Mouse (Mus musculus) stomach, postnatal 0 days (tissue): Measurements from ENCODE around the gene Grin3a. TPM values are rescaled to one million over a fixed set of nuclear protein-coding genes. Genes with fewer than 3 reads are reported as not detected.

Source experiments
- ATAC-seq: fragments of 200-750 bp; cut with Nextera tagmentation; 2 replicates; pipeline ENCODE4 v1.8.0; 2017; ENCODE audit not compliant: low FRiP score, low TSS enrichment
- DNase-seq: peaks from one replicate; pipeline ENCODE4 v3.0.0-alpha.2; 2016; ENCODE audit warnings: low spot score
- H3K27ac ChIP-seq: fragments of 300-500 bp; sonication (generic); replicated peaks from 2 replicates; pipeline ENCODE4 v1.5.1; 2014; ENCODE audit warnings: mild to moderate bottlenecking, control low read depth
- H3K27me3 ChIP-seq: fragments of 300-500 bp; sonication (generic); 2 replicates; pipeline ENCODE4 v1.6.1; 2014; ENCODE audit warnings: low read length; ENCODE audit not compliant: control insufficient read depth, insufficient read depth
- H3K36me3 ChIP-seq: fragments of 300-500 bp; sonication (generic); 2 replicates; pipeline ENCODE4 v1.6.1; 2014; ENCODE audit warnings: low read length, mixed read lengths; ENCODE audit not compliant: control insufficient read depth, insufficient read depth
- H3K4me1 ChIP-seq: fragments of 300-500 bp; sonication (generic); replicated peaks from 2 replicates; pipeline ENCODE4 v1.6.1; 2014; ENCODE audit warnings: antibody characterized with exemption; ENCODE audit not compliant: control insufficient read depth, insufficient read depth
- H3K4me2 ChIP-seq: fragments of 300-500 bp; sonication (generic); replicated peaks from 2 replicates; pipeline ENCODE4 v1.6.1; 2014; ENCODE audit warnings: low read depth, mild to moderate bottlenecking, control low read depth, moderate library complexity
- H3K4me3 ChIP-seq: fragments of 300-500 bp; sonication (generic); 2 replicates; pipeline ENCODE4 v1.5.1; 2014; ENCODE audit warnings: low read depth, low read length, control low read depth
- H3K9ac ChIP-seq: fragments of 300-500 bp; sonication (generic); 2 replicates; pipeline ENCODE4 v1.6.1; 2014; ENCODE audit warnings: mild to moderate bottlenecking, low read length, control low read depth, mixed read lengths
- H3K9me3 ChIP-seq: fragments of 300-500 bp; sonication (generic); 2 replicates; pipeline ENCODE4 v1.6.1; 2016; ENCODE audit warnings: low read length; ENCODE audit not compliant: control insufficient read depth
- CTCF ChIP-seq: IDR thresholded peaks from 2 replicates; pipeline ENCODE4 v1.5.1; 2016; ENCODE audit warnings: antibody characterized with exemption, low read depth, mild to moderate bottlenecking, moderate library complexity
- EP300 ChIP-seq: optimal IDR thresholded peaks from 2 replicates; pipeline ENCODE3; 2016; ENCODE audit warnings: antibody characterized with exemption
- WGBS: fragments of 180-500 bp; shearing (Covaris S2); extraction: QIAGEN DNeasy Blood & Tissue Kit; methylation state at CpG from one replicate; pipeline ENCODE4 v1.1.7; 2014; 5-methylcytosine and 5-hydroxymethylcytosine counted together
- polyA plus RNA-seq: library from polyadenylated mRNA; unstranded; fragments of >200 nt; fragmentation: Nextera tagmentation; extraction: Ambion mirVana; gene quantifications from 2 replicates; pipeline ENCODE4 v1.2.1, GENCODE M21; 2015

The Grin3a gene
- 0.46 and 0.65 TPM in 2 replicates for polyA plus RNA-seq

DNA sequence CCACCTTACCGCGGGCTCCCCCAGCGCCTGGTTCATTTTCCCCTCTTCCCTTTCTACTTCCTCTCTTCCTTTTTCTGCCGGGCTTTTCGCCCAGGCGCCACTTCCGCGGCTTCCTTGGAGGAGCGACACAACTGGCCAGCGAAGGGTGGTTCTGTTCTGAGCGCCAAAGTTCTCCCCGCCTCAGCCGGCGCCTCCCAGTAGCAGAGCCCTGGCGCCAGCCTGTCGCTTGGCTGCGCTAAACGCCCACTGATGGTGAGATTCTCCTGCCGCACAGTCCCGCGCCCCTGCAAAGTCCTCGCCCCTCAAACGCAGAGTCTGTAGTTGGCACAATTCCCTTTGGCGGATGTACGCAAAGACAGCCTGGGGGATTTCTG is at the start of gene Grin3a:
Gene Grin3a (minus strand): TSS at position 133 of the 374 bp plus-strand sequence.
- Histone ChIP-seq H3K4me1 (no peaks in the 10 kb centered on the region), H3K4me2 (peak within 1 kb of the TSS; percentile 80), H3K36me3 (no peaks in the 10 kb centered on the region), H3K27me3 (peaks cover 4% of the 10 kb centered on the region; the same call in 1 of the 2 replicates), H3K4me3 (peak within 1 kb of the TSS; percentile 48), H3K9me3 (no peaks in the 10 kb centered on the region), H3K9ac (no peak within 1 kb of the TSS; the same call in 1 of the 2 replicates), H3K27ac (no peak within 1 kb of the TSS)
- peak; percentile 47 for DNase-seq
- peak; percentile 74 for TF ChIP-seq CTCF
- TF ChIP-seq EP300, result no peak
- ATAC-seq, result 0 out of 2 replicates have a peak, but pooled peaks have one; percentile 61
- under 1% methylated on average over 25 of the region's 25 CpGs for WGBS

DNA sequence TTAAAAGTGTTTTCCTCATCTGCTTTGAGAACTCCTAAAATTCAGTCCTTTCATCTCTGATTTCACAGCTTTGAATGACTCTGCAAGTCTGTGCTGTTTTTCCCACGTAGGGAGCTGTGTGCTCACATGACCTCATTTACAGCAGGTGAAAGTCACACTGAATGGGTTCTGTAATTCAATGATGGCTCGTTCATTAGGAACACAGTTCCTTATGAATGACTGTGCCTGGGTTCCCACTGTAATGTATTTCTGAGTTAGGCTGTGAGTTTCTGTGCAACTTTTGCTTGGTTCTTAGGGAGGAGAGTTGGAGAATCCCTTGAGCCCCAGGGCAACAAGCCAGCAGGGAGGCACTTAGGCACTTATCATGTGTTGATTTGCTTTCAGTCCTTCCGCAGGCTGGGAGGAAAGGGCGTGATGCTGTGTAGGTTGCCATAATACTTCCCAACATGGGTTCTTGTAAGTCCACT is 46.3 kb upstream of the Grin3a start:
- no peak overlapping the region for H3K4me2 ChIP-seq
- H3K27ac ChIP-seq, result no peak overlapping the region
- no peaks in the 10 kb centered on the region for H3K4me1 ChIP-seq
- 38% methylated on average over 4 of the region's 4 CpGs for WGBS
- no peak for TF ChIP-seq EP300
- TF ChIP-seq CTCF, result no peak
- DNase-seq (no peak), ATAC-seq (no peak)
- H3K9me3 ChIP-seq, result no peaks in the 10 kb centered on the region
- no peak overlapping the region for H3K9ac ChIP-seq
- H3K4me3 ChIP-seq, result no peak overlapping the region
- no peaks in the 10 kb centered on the region for H3K27me3 ChIP-seq
- no peaks in the 10 kb centered on the region for H3K36me3 ChIP-seq

GRCm38 (mm10) chr4:49877084-49877483 is 31.5 kb upstream of the Grin3a start:
- Histone ChIP-seq H3K9ac (no peak overlapping the region), H3K36me3 (no peaks in the 10 kb centered on the region), H3K27ac (no peak overlapping the region), H3K27me3 (no peaks in the 10 kb centered on the region), H3K4me1 (no peaks in the 10 kb centered on the region), H3K4me2 (no peak overlapping the region), H3K9me3 (no peaks in the 10 kb centered on the region), H3K4me3 (no peak overlapping the region)
- no peak for DNase-seq
- TF ChIP-seq EP300 (no peak), CTCF (no peak)
- WGBS, result 29% methylated on average over 3 of the region's 3 CpGs
- ATAC-seq, result no peak

DNA sequence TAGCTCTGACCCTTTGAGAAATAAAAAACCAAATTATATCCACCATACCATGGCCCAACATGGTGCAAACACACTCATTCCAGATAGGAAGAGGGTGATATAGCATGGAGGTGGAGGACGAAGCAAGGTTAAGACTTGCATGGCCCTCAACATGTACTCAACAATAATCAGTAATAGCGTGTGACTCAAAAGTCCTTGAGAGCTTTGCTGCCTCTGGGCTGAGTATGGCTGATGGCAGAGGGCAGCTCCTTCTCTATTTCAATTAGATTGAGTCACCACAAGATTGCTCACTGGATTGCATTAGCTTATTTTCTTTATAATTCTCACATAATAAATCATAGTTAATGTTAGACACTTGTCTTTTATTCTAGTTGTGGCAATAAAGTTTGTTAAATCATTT is 15.1 kb upstream of the Grin3a start:
- no peak for DNase-seq
- Histone ChIP-seq H3K27ac (no peak overlapping the region), H3K9ac (no peak overlapping the region), H3K27me3 (no peaks in the 10 kb centered on the region), H3K36me3 (no peaks in the 10 kb centered on the region), H3K4me3 (no peak overlapping the region), H3K9me3 (no peaks in the 10 kb centered on the region), H3K4me2 (no peak overlapping the region), H3K4me1 (no peaks in the 10 kb centered on the region)
- TF ChIP-seq EP300, result no peak
- no peak for TF ChIP-seq CTCF
- no peak for ATAC-seq
- WGBS, result 86% methylated on average over 2 of the region's 2 CpGs

DNA sequence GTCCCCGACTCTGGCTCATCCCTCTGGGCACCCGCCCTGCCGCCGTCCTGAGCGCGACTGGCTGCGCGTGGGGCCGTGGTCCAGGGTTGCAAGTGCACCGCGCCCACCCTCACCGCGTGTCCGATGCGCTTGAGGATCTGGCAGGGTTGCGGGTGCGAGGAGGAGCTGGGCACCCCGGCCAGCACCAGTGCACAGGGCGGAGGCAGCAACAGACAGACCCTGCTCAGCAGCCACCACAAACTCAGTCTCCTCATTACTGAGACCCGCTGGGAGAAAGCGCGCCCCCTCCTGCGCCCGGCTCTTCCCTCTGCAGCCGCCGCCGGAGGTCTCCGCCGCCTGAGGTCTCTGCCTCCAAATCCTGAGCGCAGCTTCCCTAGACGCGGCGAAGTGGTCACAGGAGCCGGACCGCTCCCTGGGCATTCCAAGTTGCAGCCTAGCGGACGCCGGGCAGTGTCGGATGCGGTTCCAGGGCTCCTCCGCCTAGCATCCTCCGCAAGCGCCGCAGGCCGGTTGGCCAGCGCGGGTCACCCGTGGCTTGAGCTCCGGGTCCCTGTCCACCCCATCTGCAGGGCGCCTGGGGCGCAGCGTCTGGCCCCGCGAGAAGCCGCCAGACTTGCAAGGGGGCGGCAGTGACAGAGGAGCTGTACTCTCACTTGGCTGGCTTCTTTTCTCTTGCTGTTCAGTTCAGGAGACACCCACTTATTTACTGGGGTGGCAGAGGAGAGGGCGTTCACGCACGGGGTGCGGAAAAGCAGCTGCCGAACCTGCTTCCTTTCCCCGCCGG is 524 bp downstream of the Grin3a start:
- no peak overlapping the region for H3K9ac ChIP-seq
- peak overlapping the region; percentile 48 for H3K4me3 ChIP-seq
- H3K4me2 ChIP-seq, result peak overlapping the region; percentile 80
- H3K27me3 ChIP-seq, result peaks cover 4% of the 10 kb centered on the region; the same call in 1 of the 2 replicates
- no peaks in the 10 kb centered on the region for H3K4me1 ChIP-seq
- H3K36me3 ChIP-seq, result no peaks in the 10 kb centered on the region
- no peaks in the 10 kb centered on the region for H3K9me3 ChIP-seq
- under 1% methylated on average over 59 of the region's 63 CpGs for WGBS
- DNase-seq (peak; percentile 15), ATAC-seq (no peak)
- no peak for TF ChIP-seq CTCF
- no peak for TF ChIP-seq EP300
- H3K27ac ChIP-seq, result no peak overlapping the region

GRCm38 (mm10) chr4:49844274-49844827 is 1.2 kb downstream of the Grin3a start:
- Histone ChIP-seq H3K4me2 (peak overlapping the region; percentile 80), H3K27me3 (peaks cover 4% of the 10 kb centered on the region; the same call in 1 of the 2 replicates), H3K27ac (no peak overlapping the region), H3K4me3 (peak overlapping the region; percentile 48), H3K9ac (no peak overlapping the region), H3K36me3 (no peaks in the 10 kb centered on the region), H3K4me1 (no peaks in the 10 kb centered on the region), H3K9me3 (no peaks in the 10 kb centered on the region)
- ATAC-seq (no peak), DNase-seq (no peak)
- no peak for TF ChIP-seq CTCF
- TF ChIP-seq EP300, result no peak
- WGBS, result 3% methylated on average over 33 of the region's 33 CpGs
